Mouse (Mus musculus) testis, postnatal 14 days (tissue): ENCODE measurements around the gene Elob.

Experiments
- DNase-seq: peaks from one replicate; pipeline ENCODE4 v3.0.0; 2021; ENCODE audit warnings: low spot score

Gene Elob

DNA sequence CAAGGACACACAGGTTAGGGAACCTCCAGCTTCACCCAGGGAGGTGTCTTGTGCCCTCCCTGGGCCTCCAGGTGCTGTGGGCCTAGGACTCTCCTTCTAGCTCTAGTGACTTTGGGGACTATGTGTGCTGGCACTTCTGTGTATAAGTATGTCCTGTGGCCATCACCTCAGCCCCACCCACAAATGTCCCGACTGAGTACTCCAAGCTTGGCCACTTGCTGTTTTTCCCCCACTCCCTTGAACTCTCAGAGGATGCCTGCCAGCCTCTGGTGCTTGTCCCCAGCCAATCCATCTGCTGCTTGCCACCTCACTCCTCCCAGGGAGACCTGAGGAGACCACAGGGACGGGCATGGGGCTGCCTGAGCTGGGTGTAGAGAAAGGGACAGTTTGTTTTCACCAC, 50.5 kb downstream of the Elob start:
- DNase-seq, result no peak

DNA sequence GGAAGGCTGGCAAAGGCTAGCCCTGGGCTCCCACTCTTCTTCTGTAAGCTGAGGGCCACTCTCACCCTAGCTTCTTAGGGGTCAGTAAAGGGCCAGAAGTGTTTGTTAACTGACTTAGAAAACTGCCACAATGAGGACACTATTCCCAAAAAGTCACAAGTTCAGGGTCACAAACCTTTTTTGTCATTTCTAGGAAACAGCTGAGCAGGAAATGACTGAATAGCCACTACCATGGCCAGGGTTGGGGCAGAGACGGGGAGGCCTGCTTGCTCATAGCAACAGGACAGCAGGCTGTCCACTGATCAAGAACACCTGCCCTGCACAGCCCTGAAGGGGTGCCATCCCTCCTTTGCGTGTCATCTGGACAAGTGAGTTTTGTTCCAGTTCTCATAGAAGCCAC, 51.8 kb downstream of the Elob start:
- DNase-seq, result no peak

DNA sequence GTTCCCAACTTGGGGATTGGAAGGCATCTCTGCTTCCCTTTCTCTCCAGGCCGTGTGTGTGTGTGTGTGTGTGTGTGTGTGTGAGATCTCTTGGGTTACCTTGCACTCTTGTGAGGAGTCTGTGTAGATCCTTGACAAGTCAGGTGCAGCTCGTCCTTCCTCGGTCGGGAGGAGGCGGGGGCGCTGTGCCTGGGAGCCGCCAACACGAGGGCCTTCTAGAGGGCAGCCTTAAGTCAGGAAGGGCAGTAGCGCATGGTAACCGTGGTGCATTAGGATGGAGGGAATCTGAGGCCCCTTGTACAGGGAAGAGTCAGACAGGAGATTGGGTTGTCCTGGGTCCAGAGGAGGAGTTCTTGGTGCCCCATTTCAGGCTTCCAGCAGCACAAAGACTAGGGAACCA, 52.7 kb downstream of the Elob start:
- no peak for DNase-seq
